Mouse (Mus musculus) neutrophil, adult 59 days (primary cell): ENCODE results near the gene Cldn34c2. TPM values are rescaled to one million over a fixed set of nuclear protein-coding genes. Genes with fewer than 3 reads are reported as not detected.

Experiments
- total RNA-seq, 2 experiments: library from RNA; stranded (reverse); gene quantifications; 1 replicate in 1 of 2; 2 replicates in 1 of 2; pipeline ENCODE4 v1.2.4; 2023

Gene Cldn34c2
- 1 to 10 TPM in 1 of 2 experiments, not detected in 1; 1.6 TPM for total RNA-seq

DNA sequence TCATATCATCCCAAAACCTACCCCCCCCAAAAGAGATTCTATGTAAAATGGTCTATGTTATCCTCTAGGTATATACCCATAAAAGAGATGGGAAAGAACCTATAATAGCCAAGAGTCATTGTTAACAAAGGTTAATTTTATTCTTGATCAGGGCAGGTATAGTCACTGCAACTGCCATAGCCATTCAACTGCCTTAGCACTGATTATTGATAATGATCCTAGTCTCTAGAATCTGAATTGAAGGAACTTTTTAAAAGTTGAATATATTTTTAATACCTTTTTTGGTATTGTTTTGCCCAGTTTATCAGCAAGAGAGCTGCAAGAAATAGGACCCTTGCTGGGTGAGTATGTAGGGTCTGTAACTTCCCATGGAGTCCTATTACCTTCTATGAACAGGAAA, at the start of gene Cldn34c2:
TSS of gene Cldn34c2 (plus strand) at position 301 of the 400 bp plus-strand sequence.

Other genes starting within 250 kb of the Cldn34c2 start
- gene Gm17467, start 123.1 kb downstream of the Cldn34c2 start, total RNA-seq: not detected
- gene Cldn34c3, start 212.0 kb downstream of the Cldn34c2 start, total RNA-seq: not detected